ENCODE assay signal across 8 mouse cellular contexts in the genomic region with DNA sequence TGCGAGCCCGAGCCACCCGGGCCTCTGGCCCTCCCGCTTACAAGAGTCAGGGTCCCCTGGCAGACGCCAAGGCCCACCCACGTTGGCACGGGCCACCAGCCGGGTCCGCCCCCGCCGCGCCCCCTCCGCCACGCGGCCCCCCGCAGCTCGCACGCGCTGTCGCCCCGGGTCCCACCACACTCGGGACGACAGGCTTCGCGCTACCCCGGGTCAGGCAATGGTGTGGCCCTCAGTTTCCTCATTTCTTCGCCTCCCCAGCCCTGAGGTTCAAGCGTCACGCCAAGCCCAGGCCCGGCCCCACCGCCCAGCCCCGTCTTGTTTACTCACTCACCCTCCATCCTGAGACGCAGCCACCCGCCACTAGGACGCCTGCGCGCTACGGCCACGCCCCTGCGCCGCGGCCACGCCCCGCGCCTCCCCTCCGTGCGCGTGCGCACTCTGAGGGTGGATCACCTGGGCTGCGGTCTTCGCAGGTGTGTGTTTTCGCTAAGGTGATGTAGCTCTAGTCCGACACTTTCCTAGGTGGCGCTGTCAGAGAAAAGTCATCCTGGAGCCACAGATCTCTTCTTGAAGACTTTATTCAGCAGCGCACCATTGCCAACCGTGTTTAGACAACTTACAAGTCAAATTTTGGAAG. TPM values are rescaled to one million over a fixed set of nuclear protein-coding genes. Genes with fewer than 3 reads are reported as not detected.
DNase-seq lines count a peak whose midpoint lies in the region; ATAC-seq and TF ChIP-seq lines count a peak whose summit lies in the region.

A gene (minus strand): TSS at position 399 of the 637 bp plus-strand sequence.

- H3K9ac ChIP-seq in kidney, embryonic 15.5 days, result peak within 1 kb of the TSS; percentile 89
- H3K9ac ChIP-seq in limb, embryonic 15.5 days, result peak within 1 kb of the TSS; percentile 76
- peak within 1 kb of the TSS; percentile 66 for H3K9ac ChIP-seq in midbrain, postnatal 0 days (replicated peaks; ENCODE audit: low read length, poor library complexity, severe bottlenecking)

- no peaks in the 10 kb centered on the region for H3K79me3 ChIP-seq in C2C12 (ENCODE audit: low read depth)

- TF ChIP-seq CTCF in C2C12 (IDR thresholded peaks at IDR 0.05; ENCODE audit: control insufficient read depth, insufficient read depth, insufficient read length), result no peak
- TF ChIP-seq CTCF in brain, embryonic 14.5 days (IDR thresholded peaks at IDR 0.05; ENCODE audit: borderline replicate concordance, extremely low read depth, insufficient read depth, insufficient read length), result no peak
- peak; percentile 69 for TF ChIP-seq CTCF in midbrain, postnatal 0 days (IDR thresholded peaks at IDR 0.05)

- peak within 1 kb of the TSS; percentile 92 for H3K27ac ChIP-seq in heart, embryonic 10.5 days
- H3K27ac ChIP-seq in kidney, embryonic 15.5 days, result peak within 1 kb of the TSS; percentile 91
- peak within 1 kb of the TSS; percentile 74 for H3K27ac ChIP-seq in limb, embryonic 15.5 days
- peak within 1 kb of the TSS; percentile 43; the same call in 1 of the 2 replicates for H3K27ac ChIP-seq in midbrain, postnatal 0 days (ENCODE audit: low read depth, low read length)

- ATAC-seq in erythroblast, adult 5-6 weeks (replicated peaks; ENCODE audit: low FRiP score, poor library complexity, severe bottlenecking), result peak; percentile 95
- peak; percentile 92 for ATAC-seq in kidney, embryonic 15.5 days (replicated peaks; ENCODE audit: low FRiP score)
- peak; percentile 88 for ATAC-seq in limb, embryonic 15.5 days (ENCODE audit: insufficient number of reproducible peaks, low FRiP score, low TSS enrichment, low read depth)
- ATAC-seq in midbrain, postnatal 0 days (ENCODE audit: low FRiP score), result peak; percentile 93

- H3K27me3 ChIP-seq in C2C12 (ENCODE audit: control insufficient read depth, insufficient read depth, insufficient read length), result no peaks in the 10 kb centered on the region
- H3K27me3 ChIP-seq in heart, embryonic 10.5 days (ENCODE audit: insufficient read depth, poor library complexity, severe bottlenecking), result no peaks in the 10 kb centered on the region
- H3K27me3 ChIP-seq in kidney, embryonic 15.5 days, result no peaks in the 10 kb centered on the region
- H3K27me3 ChIP-seq in limb, embryonic 15.5 days, result no peaks in the 10 kb centered on the region
- H3K27me3 ChIP-seq in midbrain, postnatal 0 days (ENCODE audit: insufficient read depth, low read length), result no peaks in the 10 kb centered on the region

- WGBS in heart, embryonic 10.5 days, result under 1% methylated on average over 56 of the region's 56 CpGs
- WGBS in kidney, embryonic 15.5 days, result under 1% methylated on average over 56 of the region's 56 CpGs
- WGBS in limb, embryonic 15.5 days, result under 1% methylated on average over 56 of the region's 56 CpGs
- 2% methylated on average over 42 of the region's 56 CpGs for WGBS in midbrain, postnatal 0 days

- H3K4me2 ChIP-seq in kidney, embryonic 15.5 days, result peak within 1 kb of the TSS; percentile 83
- peak within 1 kb of the TSS; percentile 78 for H3K4me2 ChIP-seq in limb, embryonic 15.5 days
- H3K4me2 ChIP-seq in midbrain, postnatal 0 days (ENCODE audit: low read depth, low read length, poor library complexity, severe bottlenecking), result peak within 1 kb of the TSS; percentile 78

- H3K79me2 ChIP-seq in C2C12 (ENCODE audit: control insufficient read depth, insufficient read depth), result peaks cover 19% of the 10 kb centered on the region

- peak; percentile 55 for TF ChIP-seq POLR2A in brain, embryonic 14.5 days (IDR thresholded peaks at IDR 0.05; ENCODE audit: borderline replicate concordance, extremely low read depth, insufficient read depth, insufficient read length, poor library complexity, severe bottlenecking)

- no peaks in the 10 kb centered on the region for H3K9me3 ChIP-seq in heart, embryonic 10.5 days
- no peaks in the 10 kb centered on the region for H3K9me3 ChIP-seq in kidney, embryonic 15.5 days (replicated peaks)
- no peaks in the 10 kb centered on the region for H3K9me3 ChIP-seq in limb, embryonic 15.5 days
- H3K9me3 ChIP-seq in midbrain, postnatal 0 days (ENCODE audit: low read length), result no peaks in the 10 kb centered on the region

- H3K4me1 ChIP-seq in heart, embryonic 10.5 days, result peaks cover 34% of the 10 kb centered on the region
- peaks cover 51% of the 10 kb centered on the region for H3K4me1 ChIP-seq in kidney, embryonic 15.5 days
- H3K4me1 ChIP-seq in limb, embryonic 15.5 days, result peaks cover 19% of the 10 kb centered on the region
- no peaks in the 10 kb centered on the region for H3K4me1 ChIP-seq in midbrain, postnatal 0 days (ENCODE audit: insufficient read depth, low read length)

- H3K36me3 ChIP-seq in C2C12 (ENCODE audit: control insufficient read depth, insufficient read depth), result no peaks in the 10 kb centered on the region
- no peaks in the 10 kb centered on the region for H3K36me3 ChIP-seq in heart, embryonic 10.5 days
- H3K36me3 ChIP-seq in kidney, embryonic 15.5 days, result peaks cover 3% of the 10 kb centered on the region; the same call in 1 of the 2 replicates
- 0 out of 2 replicates have a peak, but pooled peaks cover 3% of the 10 kb centered on the region for H3K36me3 ChIP-seq in limb, embryonic 15.5 days
- H3K36me3 ChIP-seq in midbrain, postnatal 0 days (ENCODE audit: insufficient read depth, low read length), result no peaks in the 10 kb centered on the region

- DNase-seq in brain, embryonic 14.5 days (ENCODE audit: low read depth), result peak; percentile 86
- peak; percentile 94 for DNase-seq in heart, embryonic 10.5 days (ENCODE audit: low spot score)
- DNase-seq in midbrain, postnatal 0 days (ENCODE audit: low spot score), result peak; percentile 87
- DNase-seq in spleen, postnatal 10 days (ENCODE audit: low spot score in 2 of 2), result peak; percentile 93 to 94

- peak within 1 kb of the TSS; percentile 60 for H3K4me3 ChIP-seq in C2C12 (ENCODE audit: insufficient read depth, poor library complexity, severe bottlenecking)
- H3K4me3 ChIP-seq in heart, embryonic 10.5 days, result peak within 1 kb of the TSS; percentile 93
- H3K4me3 ChIP-seq in kidney, embryonic 15.5 days (replicated peaks), result peak within 1 kb of the TSS; percentile 93
- peak within 1 kb of the TSS; percentile 84 for H3K4me3 ChIP-seq in limb, embryonic 15.5 days
- peak within 1 kb of the TSS; percentile 60 for H3K4me3 ChIP-seq in midbrain, postnatal 0 days (ENCODE audit: low read depth, low read length)

- peak within 1 kb of the TSS; percentile 40 for H3ac ChIP-seq in C2C12 (ENCODE audit: control insufficient read depth, insufficient read length, low read depth)

TF ChIP-seq in C2C12, 6 proteins besides CTCF, POLR2A, EP300 and RAD21:
- TF ChIP-seq FOSL1 (IDR thresholded peaks at IDR 0.05; ENCODE audit: insufficient read depth, low read length, poor library complexity, severe bottlenecking) (no peak), MYOG (IDR thresholded peaks at IDR 0.05; ENCODE audit: control insufficient read depth, extremely low read depth, insufficient read length) (no peak), USF1 (IDR thresholded peaks at IDR 0.05; ENCODE audit: low read depth) (no peak), MYOD1 (IDR thresholded peaks at IDR 0.05; ENCODE audit: control insufficient read depth, insufficient read length, low read depth) (no peak), MAX (IDR thresholded peaks at IDR 0.05) (no peak), CEBPB (IDR thresholded peaks at IDR 0.05; ENCODE audit: low read depth) (no peak)

RNA-seq across cellular contexts. Expression of the gene that starts here (rescaled TPM):
- polyA plus RNA-seq in C2C12 (2012; fragmentation: generic; extraction: Trizol), result 4.5 TPM
- 27.2 and 29.3 TPM in 2 replicates for polyA plus RNA-seq in brain, embryonic 14.5 days (2012; rRNA removed)
- 161 and 177 TPM in 2 replicates for total RNA-seq in erythroblast, adult 5-6 weeks (2015; ENCODE audit: low replicate concordance)
- 208 and 251 TPM in 2 replicates for total RNA-seq in erythroblast, adult 5-6 weeks (2017; ENCODE audit: low replicate concordance)
- 12.9 and 13.3 TPM in 2 replicates for polyA plus RNA-seq in heart, embryonic 10.5 days (2016; fragmentation: Nextera tagmentation; extraction: Ambion mirVana)
- 22.9 and 27.0 TPM in 2 replicates for polyA plus RNA-seq in kidney, embryonic 15.5 days (2015; fragmentation: Nextera tagmentation; extraction: Ambion mirVana)
- 15.6 and 17.6 TPM in 2 replicates for polyA plus RNA-seq in limb, embryonic 15.5 days (2015; fragmentation: Nextera tagmentation; extraction: Ambion mirVana)
- 26.5 and 40.0 TPM in 2 replicates for total RNA-seq in midbrain, postnatal 0 days (2014; rRNA removed)
- 25.4 and 25.9 TPM in 2 replicates for polyA plus RNA-seq in midbrain, postnatal 0 days (2015; fragmentation: Nextera tagmentation; extraction: Ambion mirVana)

Comparison
In these comparisons a context has a peak if more than half of its experiments do, and no peak if none do; other contexts are left out.
1. Peak in every context shown above with its lines: DNase-seq, ATAC-seq, H3K4me3 ChIP-seq and H3K27ac ChIP-seq.